Mouse (Mus musculus): Measurements from ENCODE around the gene Fam43a.
A peak's percentile ranks its signal among the peaks of the same experiment; 100 is the strongest.

Fam43a gene

DNA sequence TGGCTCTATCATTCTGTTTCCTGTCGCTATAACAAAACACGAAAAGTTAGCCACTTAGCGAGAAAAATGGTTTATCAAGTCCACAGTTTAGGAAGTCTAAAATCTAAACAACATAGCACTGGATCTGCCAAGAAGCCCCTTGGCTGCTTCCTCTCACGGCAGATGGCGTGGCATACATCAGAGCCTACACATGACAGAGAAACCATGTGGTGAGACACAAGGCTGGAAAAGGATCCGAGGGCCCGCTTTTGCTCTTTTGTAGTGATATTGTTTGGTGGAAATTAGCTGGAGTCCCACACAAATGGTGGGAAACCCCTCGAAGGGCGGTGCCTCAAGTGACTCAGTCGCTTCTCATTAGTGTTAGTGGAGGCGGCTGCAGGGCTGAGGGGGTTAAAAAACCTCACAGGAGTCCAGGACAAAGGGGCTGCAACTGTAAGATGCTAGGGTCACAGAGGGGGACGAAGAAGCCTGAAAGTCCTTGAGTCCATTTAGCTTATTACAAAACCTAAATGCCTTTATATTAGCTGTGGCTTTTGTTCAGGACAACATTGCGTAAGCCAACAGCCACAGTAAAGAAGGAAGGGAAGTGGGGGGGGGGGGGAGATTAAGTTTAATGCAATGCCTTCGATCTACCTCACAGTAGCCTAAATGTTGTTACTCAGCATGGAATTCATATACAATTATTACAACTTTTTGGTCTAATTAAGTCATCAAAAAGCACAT is 3.5 kb upstream of the Fam43a start:
- no peak for DNase-seq (ENCODE audit: low spot score in 2 of 2)

DNA sequence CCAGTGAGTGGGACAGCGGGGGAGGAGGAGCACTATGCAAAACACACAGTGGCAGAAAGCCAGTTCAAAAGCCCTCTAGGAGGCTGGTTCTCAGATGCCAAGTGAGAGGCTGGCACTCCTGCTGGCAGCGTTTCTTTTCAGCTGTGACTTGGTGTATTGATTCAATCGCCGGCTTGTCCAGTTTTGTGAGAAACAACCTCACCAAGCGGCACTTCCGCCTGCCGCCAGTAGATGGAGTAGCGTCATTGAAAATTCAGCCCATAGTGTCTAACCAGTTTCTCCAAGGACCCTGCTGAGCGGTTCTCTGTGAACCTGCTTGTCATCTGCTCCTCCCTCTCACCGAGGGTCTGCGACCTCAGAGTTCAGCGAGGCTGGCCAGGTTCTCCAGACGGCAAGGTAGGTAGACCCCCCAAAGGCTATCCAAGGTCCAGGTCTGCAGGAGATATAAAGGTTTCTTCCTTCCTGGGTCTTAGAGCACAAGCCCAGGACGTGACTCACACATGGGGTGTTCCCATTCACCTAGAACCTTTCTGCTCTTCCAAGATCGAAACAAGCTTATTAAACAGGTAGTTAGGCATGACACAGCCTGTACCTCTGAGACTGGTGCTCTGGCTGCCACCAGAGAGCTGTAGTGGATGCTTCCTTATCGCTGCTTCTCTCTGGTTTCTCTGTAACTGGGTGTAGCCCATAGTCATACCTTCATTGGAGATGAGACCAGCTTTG is 2.4 kb upstream of the Fam43a start:
- DNase-seq (ENCODE audit: low spot score in 2 of 2), result peak; percentile 81 to 91

DNA sequence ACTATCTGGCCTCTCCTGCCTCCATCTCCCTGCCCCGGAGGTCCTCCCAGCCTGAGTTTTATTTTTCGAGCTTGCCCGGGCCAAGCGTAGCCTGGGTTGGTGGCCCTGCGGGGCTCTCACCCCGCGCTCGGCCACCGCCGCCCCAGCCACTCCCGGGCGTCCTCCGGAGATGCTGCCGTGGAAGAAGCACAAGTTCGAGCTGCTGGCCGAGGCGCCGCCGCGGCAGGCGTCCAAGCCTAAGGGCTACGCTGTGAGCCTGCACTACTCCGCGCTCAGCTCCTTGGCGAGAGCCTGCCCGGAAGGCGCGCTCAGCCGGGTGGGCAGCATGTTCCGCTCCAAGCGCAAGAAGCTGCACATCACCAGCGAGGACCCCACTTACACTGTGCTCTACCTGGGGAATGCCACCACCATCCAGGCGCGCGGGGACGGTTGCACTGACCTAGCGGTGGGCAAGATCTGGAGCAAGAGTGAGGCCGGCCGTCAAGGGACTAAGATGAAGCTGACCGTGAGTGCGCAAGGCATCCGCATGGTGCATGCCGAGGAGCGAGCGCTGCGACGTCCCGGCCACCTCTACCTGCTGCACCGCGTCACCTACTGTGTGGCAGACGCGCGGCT is 1.0 kb downstream of the Fam43a start:
- DNase-seq (ENCODE audit: low spot score in 2 of 2), result peak in 1 of 2 experiments; percentile 53

DNA sequence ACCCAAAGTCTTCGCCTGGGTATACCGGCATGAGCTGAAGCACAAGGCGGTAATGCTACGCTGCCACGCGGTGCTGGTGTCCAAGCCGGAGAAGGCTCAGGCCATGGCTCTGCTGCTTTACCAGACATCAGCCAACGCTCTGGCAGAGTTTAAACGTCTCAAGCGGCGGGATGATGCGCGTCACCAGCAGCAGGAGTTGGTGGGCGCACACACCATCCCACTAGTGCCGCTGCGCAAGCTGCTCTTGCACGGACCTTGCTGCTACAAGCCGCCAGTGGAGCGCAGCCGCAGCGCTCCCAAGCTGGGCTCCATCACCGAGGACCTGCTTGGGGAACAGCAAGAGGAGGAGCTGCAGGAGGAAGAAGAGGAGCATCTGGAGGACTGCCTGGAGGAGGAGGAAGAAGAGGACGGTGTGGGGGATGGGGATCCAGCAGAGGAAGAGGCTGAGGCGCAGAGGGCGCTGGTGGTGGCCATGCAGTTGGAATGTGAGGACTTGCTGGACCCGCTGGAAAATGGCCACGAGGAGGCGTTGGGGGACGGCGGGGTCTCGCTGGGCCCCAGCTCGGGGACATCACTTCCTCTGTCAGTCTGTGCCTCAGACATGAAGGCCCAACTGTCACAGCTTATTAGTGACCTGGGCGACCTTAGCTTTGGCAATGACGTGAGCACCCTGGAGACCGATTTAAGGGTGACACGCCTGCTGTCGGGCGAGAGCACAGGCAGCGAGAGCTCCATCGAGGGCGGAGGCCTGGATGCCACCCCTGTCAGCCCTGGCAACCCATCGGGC is 1.7 kb downstream of the Fam43a start:
- DNase-seq (ENCODE audit: low spot score in 2 of 2), result no peak

DNA sequence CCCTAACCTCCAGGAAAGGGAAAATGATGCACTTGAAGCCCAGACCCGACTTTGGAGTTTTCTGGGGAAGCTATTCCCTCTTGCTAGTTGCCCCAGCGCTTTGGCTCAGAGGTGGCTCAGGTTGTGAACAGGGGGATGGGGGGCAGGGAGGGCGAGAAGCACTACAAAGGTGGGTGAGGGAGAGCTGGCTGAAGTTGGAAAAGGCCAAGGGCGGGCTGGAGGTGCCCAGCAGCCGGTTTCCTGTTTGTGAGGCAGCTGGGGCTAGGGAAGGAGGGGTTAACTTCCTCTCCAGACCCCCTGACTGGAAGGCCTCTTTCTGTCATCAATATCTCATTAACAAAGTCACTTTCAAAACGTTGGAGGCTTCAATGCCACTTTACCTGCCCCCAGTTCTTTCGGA is 2.4 kb downstream of the Fam43a start:
- DNase-seq (ENCODE audit: low spot score in 2 of 2), result no peak

DNA sequence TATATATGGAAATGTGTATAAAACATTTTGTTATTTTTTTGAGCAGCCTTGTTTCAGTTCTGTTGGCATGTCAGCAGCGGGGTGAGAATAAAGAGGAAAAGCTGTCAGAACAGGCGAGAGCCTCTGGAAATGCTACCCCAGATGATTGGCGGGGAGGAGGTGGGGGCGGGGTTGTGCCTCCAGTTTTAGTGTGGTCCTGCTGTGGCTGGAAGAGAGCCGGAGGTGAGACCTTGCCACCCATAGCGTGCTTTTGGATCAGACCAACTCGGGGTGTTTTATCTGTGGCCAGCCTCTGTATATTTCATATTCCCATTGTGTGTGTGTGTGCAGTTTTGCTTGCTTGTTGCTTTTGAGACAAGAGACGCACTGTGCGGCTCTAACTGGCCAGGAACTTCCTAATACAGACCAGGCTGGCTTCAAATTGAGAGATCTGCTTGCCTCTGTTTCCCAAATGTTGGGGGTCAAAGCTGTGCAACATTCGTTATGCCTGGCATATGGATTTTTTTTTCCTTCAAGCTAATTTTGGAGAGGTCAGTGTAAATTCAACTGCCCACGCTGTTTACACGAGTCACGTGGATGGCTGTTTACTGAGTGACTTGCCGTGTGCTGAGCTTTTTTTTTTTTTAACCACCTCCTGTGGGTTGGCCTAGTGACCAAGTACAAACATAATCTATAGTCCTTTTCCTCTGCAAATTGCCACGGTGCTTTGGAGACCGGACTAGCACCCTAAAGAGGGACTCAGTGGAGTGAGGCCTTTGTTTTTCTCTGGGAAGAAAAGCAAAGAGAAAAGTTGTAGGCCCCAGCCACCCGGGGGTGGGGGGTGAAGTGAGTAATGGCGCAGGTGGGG is 3.4 kb downstream of the Fam43a start:
- no peak for DNase-seq (ENCODE audit: low spot score in 2 of 2)

DNA sequence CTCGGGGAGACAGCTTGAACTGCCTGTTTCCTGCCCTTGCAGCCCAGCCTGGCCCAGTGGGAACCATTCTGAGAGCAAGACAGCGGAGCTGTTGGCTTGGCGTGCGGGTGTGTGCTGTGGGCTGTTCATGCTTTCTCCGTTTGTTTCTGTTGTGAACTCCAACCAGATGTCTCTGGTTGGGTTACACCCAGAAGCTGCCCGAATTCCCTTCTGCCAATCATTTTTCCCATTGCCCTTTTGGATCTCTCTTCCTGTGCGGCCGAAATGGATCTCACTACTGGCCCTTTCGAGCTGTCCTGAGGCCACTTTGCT is 4.0 kb downstream of the Fam43a start:
- no peak for DNase-seq (ENCODE audit: low spot score in 2 of 2)

DNA sequence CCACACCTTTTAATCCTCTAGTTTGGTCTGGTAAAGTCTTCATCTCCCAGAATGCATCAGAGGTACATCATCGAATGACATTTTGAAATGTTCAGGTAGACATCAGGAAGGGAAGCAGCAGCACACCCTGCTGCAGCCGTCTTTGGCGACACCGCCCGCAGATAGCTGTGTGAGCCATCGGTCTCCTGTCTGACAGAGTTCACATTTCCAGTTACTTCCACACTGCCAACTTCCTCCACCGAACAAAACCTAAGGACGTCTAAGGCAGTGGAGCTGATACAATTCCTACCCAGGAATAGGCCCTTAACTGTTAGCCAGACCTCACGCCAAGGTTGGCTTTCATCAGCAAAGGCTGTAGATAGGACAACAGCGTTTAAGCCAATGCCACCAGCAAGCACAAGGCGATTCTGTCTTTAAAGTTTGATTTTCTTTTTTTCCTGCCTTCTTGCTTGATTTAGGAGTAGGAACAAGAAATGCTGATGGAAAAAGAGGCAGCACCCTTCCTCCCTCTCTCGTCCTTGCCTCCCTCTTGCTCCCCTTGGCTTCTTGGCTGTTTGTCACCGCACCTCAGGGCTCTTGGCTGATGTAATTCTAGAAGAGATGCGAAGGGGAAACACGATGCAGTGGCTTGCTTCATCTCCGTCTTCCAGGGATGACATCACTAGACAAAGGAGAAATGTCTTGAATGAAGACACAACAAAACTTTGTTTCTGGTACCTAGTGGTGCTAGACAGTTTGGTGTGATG is 4.7 kb downstream of the Fam43a start:
- no peak for DNase-seq (ENCODE audit: low spot score in 2 of 2)

DNA sequence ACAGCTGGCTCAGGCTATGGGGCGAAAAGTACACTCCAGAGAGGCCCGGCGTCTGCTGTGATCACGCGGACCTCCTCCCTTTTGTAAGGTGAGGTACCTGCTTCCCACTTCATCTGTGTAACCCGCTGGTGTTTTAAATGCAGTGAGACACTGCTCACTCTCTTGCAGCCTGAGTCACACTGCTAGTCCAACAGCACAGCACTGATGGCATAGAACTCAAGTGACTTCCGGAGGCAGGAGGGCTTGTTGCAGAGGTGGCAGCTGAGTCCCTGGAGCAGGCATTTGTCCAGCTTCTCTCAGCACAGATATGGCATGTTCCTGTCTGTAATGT is 5.2 kb downstream of the Fam43a start:
- no peak for DNase-seq (ENCODE audit: low spot score in 2 of 2)

DNA sequence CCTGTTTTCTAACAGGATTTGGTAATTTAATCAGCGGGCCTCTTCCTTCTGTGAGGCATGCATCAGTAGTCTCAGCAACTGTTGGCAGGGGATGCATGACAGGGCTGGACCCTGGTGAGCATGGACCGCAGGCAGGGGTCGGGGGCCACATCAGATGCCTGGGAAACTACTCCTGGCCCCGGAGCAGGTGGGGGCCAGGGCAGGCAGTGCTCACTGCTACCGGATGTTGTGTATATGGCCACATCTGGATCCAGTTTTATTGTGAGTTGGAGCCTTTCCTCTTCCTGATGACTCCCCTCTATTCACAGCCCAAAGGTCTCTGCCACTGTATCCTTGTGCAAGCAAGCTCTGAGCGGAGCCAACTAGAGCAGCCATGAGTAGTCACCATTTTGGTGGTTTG is 6.0 kb downstream of the Fam43a start:
- no peak for DNase-seq (ENCODE audit: low spot score in 2 of 2)

DNA sequence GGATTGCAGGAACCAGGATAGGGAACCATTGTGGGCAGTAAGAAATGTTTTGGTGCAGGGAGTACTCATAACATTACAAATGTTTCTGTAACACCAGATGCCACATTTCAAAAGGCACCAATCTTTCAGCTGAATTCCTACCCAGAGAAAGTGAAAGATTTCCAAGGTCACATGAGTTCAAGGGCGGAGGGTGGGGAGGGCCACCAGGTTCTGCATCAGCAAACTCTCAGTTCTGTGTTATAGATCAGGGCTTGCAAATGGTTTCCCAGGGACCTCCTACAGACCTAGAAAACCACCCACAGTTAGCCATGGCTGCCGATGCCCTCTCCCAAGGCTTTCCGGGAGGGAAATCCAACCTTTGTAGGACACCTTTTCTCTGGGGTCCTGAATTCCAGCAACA is 8.3 kb downstream of the Fam43a start:
- no peak for DNase-seq (ENCODE audit: low spot score in 2 of 2)

DNA sequence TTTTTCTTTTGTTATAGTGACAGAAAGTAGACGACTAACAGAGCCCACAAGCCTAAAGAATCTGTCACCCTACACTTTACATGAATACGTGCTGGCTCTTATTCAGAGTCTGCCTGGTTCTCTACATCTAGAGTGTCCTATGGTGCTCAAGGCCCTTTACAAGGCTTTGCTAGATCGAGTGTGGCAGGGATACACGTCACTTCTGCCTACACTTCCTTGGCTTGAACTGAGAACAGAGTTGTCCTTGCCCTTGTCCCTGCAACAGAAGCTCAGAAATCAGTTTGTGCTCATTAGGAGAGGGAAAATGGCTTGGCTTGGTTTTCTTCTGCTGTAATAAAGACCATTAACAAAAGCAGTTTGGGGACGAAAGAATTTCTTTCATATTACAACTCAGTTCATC is 11.8 kb downstream of the Fam43a start:
- DNase-seq (ENCODE audit: low spot score in 2 of 2), result no peak

DNA sequence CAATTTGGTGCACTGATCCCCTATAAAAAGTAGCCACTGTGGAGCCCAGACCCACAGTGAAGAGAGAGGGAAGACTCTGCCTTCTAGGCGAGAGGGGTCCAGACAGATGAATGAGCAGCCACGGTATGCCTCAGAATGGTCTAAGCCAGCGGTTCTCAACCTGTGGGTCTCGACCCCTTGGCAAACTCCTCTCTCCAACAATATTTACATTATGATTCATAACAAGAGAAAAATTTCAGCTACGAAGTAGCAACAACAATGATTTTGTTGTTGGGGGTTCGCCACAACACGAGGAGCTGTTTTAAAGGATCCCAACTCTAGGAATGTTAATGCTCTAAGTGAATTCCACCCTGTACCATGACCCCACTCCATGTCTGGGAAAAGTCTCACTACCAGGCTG is 13.6 kb downstream of the Fam43a start:
- no peak for DNase-seq (ENCODE audit: low spot score in 2 of 2)

DNA sequence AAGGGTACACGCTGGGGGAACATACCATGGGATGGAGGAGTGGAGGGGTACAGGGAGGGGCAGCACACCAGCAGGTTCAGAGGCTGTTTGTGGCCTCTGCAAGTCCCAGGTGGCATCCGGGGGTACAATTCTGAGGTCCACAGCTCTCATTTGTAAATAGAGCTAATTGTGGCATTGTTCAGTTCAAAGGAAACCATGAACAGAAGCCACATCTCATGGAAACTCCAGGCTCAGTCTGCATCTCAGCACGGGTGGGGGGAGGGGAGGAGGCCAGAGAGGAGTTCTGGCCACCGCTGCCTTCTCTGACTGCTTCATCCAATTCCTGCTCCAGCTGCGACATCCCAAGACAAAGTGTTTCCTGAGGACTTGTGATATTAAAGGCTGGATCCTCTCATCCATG is 14.6 kb downstream of the Fam43a start:
- no peak for DNase-seq (ENCODE audit: low spot score in 2 of 2)

DNA sequence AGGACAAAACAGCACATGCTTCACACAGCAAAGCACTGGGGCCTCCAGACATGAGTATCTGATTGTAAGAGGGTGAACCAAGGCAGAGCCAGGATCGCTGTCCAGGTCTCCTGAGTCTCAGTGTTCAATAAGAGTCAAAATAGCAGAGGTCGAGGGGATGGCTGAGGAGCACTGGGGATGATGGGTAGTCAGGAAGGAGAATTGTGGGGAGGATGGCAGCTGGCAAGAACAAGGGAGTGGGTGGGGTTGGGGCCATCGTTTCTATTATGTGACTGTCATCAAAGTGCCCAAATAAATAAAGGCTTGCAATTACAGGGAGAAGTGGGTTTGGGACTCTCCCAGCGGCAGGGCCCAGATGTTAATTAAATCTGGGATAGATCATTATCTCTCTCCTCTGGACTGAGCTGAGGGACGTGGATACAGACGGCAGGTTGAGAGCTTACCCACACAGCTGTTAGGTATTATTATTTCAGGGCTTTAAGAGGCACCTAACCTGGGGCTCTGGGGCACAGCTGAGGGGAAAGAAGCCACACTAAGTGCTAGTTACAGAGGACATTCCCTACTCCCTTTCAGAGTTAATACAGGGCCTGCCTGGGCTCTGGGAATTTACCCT is 15.3 kb downstream of the Fam43a start:
- no peak for DNase-seq (ENCODE audit: low spot score in 2 of 2)

DNA sequence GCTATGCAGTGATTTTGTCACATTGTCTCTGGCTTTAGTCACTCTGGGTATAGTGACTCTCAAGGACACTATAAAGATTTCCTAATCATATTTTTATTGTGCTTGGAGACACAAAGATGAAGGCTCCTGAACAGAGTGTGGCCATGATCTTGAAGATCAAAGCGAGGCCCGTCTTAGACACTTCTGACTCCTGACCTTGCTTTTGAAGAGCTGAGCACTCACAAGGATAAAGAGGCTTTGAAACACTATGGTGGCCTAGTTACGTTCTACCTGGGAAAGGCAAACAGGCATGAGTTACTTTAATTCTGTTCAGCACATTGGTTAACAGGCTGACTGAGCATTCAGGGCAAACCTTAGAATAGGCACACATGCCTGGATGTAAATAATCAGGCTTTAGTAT is 16.8 kb downstream of the Fam43a start:
- no peak for DNase-seq (ENCODE audit: low spot score in 2 of 2)

DNA sequence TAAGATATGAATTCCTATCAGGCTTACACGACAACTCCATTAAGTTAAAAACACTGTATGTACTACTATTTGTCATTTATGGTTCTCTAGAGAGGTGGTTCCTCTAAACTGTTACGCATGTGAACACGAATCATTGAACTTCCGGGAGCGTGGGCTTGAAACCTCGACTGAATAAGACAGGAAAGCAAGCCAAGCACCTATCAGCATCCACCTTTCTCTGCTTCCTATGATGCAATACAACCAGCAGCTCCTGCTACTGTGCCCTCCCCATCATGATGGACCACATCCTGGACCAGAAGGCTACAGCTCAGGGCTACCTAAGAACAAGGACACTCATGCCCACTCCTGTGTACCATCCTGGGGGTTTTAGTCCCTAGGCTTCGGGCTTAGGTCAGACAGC is 24.1 kb downstream of the Fam43a start:
- no peak for DNase-seq (ENCODE audit: low spot score in 2 of 2)

DNA sequence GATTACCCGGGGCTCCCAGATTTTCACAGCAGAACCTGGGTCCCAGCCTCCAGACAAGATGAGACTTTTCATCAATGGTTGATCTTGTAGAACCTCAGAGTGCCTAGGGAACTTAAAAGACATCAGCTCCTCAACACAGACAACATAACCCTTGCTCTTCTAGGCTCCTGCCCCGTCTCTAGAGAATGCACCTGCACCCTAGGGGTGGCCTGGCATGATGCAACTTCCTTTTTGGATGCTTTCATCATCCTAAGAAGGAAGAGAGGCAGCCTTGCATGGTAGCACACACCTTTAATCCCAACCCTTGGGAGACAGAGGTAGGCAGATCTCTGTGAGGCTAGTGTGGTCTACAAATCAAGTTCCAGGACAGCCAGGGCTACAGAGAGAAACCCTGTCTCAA is 25.1 kb downstream of the Fam43a start:
- no peak for DNase-seq (ENCODE audit: low spot score in 2 of 2)

DNA sequence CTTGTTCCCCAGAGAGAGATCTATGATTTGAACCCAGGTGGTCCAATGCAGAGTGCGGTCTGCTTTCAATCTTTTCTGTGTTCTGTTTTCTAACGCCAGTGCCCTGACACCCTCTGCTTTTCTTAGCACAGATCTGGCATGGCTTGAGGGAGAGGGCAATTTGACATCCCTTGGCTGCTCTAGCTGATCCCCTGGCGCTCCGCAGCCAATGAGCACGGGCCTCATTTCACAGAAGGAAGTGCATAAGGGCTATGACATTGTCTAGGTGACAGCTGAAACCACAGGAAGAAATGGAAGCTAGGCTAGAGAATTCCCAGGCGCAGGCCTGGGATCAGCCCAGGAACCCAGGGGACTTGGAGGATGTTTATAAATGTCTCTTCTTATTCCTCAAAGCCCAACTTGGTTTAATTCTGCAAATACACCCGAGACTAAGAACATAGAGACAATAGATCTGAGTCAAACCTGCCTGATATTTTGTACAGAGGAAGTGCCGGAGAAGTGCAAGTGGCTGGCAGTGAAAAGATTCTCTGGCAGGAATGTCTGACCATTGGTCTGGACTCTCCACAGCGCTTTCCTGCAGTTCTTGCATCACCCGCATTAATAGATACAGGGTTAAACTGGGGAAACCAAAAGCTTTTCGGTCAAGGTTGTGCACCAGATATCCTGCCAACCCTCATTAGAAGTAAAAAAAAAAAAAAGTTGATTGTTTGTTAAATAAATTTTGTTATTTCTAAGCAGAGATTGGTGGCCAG is 28.2 kb downstream of the Fam43a start:
- DNase-seq (ENCODE audit: low spot score in 2 of 2), result no peak

DNA sequence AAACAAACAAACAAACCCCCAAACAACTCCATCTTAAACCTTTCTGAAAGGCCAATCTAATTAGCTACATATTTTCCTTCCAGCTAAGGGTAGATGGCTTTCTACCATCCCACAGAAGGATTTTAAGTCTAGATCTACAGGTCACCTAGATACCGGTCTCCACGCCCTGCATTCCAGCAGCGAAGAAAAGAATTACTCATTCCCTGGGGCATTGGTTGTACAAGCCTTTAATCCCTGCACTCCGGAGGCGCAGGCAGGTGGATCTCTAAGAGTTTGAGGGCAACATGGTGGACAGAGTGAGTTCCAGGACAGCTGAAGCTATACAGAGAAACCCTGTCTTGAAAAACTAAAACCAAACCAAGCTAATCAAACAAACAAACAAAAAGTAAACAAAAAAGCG is 28.9 kb downstream of the Fam43a start:
- DNase-seq (ENCODE audit: low spot score in 2 of 2), result no peak

Data from urinary bladder, postnatal 4 days (tissue).